Mouse (Mus musculus) hindbrain, embryonic 16.5 days (tissue): ENCODE measurements at regions not wholly inside any gene's neighbourhood (a gene's known extent, or its start where the extent isn't known, plus 50 kb on each side); places are given as distances from the start of the nearest gene placed in this dataset.
A peak's percentile ranks its signal among the peaks of the same experiment; 100 is the strongest.

Source experiments
- ATAC-seq: fragments of 200-750 bp; cut with Nextera tagmentation; 2 replicates; pipeline ENCODE4 v1.8.0; 2017; ENCODE audit warnings: moderate TSS enrichment, moderate library complexity
- H3K27ac ChIP-seq: fragments of 300-500 bp; sonication (generic); 2 replicates; pipeline ENCODE4 v1.5.1; 2014; ENCODE audit warnings: low read depth, mild to moderate bottlenecking, control low read depth, low read length, moderate library complexity
- H3K27me3 ChIP-seq: fragments of 300-500 bp; sonication (generic); replicated peaks from 2 replicates; pipeline ENCODE4 v1.6.1; 2014; ENCODE audit warnings: low read length; ENCODE audit not compliant: control insufficient read depth, insufficient read depth
- H3K36me3 ChIP-seq: fragments of 300-500 bp; sonication (generic); 2 replicates; pipeline ENCODE4 v1.6.1; 2014; ENCODE audit warnings: mild to moderate bottlenecking, low read length, moderate library complexity, mixed read lengths; ENCODE audit not compliant: control insufficient read depth, insufficient read depth
- H3K4me1 ChIP-seq: fragments of 300-500 bp; sonication (generic); 2 replicates; pipeline ENCODE4 v1.6.1; 2014; ENCODE audit warnings: low read depth, low read length; ENCODE audit not compliant: control insufficient read depth, insufficient read depth
- H3K4me2 ChIP-seq: fragments of 300-500 bp; sonication (generic); 2 replicates; pipeline ENCODE4 v1.6.1; 2014; ENCODE audit warnings: mild to moderate bottlenecking, low read length, control low read depth, moderate library complexity
- H3K4me3 ChIP-seq: fragments of 300-500 bp; sonication (generic); 2 replicates; pipeline ENCODE4 v1.5.1; 2014; ENCODE audit warnings: mild to moderate bottlenecking, low read length, control low read depth, moderate library complexity
- H3K9ac ChIP-seq: fragments of 300-500 bp; sonication (generic); 2 replicates; pipeline ENCODE4 v1.6.1; 2014; ENCODE audit warnings: low read depth, mild to moderate bottlenecking, control low read depth, low read length, moderate library complexity
- H3K9me3 ChIP-seq: fragments of 300-500 bp; sonication (generic); 2 replicates; pipeline ENCODE4 v1.6.1; 2014; ENCODE audit warnings: mild to moderate bottlenecking, low read length, moderate library complexity; ENCODE audit not compliant: control insufficient read depth
- WGBS: fragments of 180-500 bp; shearing (Covaris S2); extraction: QIAGEN DNeasy Blood & Tissue Kit; methylation state at CpG from one replicate; pipeline ENCODE4 v1.1.7; 2014; 5-methylcytosine and 5-hydroxymethylcytosine counted together

GRCm38 (mm10) chr19:32952425-32952824 is 195.1 kb downstream of the Pten start:
- H3K36me3 ChIP-seq = no peaks in the 10 kb centered on the region
- H3K9me3 ChIP-seq = no peaks in the 10 kb centered on the region
- H3K4me2 ChIP-seq = no peak overlapping the region
- no peak for ATAC-seq
- no peak overlapping the region for H3K27ac ChIP-seq
- 86% methylated on average over 4 of the region's 4 CpGs for WGBS
- H3K4me1 ChIP-seq = peaks cover 3% of the 10 kb centered on the region; the same call in 1 of the 2 replicates
- H3K4me3 ChIP-seq = no peak overlapping the region
- 0 out of 2 replicates have a peak, but pooled peaks cover 2% of the 10 kb centered on the region for H3K27me3 ChIP-seq
- no peak overlapping the region for H3K9ac ChIP-seq

- H3K9me3 ChIP-seq = no peaks in the 10 kb centered on the region
- 79% methylated on average over 11 of the region's 11 CpGs for WGBS
- 0 out of 2 replicates have a peak, but pooled peaks cover 2% of the 10 kb centered on the region for H3K27me3 ChIP-seq
- H3K4me3 ChIP-seq = no peak overlapping the region
- H3K27ac ChIP-seq = no peak overlapping the region
- no peak overlapping the region for H3K4me2 ChIP-seq
- no peak for ATAC-seq
- no peaks in the 10 kb centered on the region for H3K36me3 ChIP-seq
- H3K9ac ChIP-seq = no peak overlapping the region
- peaks cover 3% of the 10 kb centered on the region; the same call in 1 of the 2 replicates for H3K4me1 ChIP-seq
Observed at GRCm38 (mm10) chr19:32952928-32953687, 195.8 kb downstream of the Pten start.

GRCm38 (mm10) chr19:32954001-32954605 is 196.8 kb downstream of the Pten start:
- 39% methylated on average over 4 of the region's 4 CpGs for WGBS
- Histone ChIP-seq H3K36me3 (no peaks in the 10 kb centered on the region), H3K9ac (no peak overlapping the region), H3K4me3 (no peak overlapping the region), H3K27ac (no peak overlapping the region), H3K4me1 (peaks cover 3% of the 10 kb centered on the region; the same call in 1 of the 2 replicates), H3K9me3 (no peaks in the 10 kb centered on the region), H3K27me3 (0 out of 2 replicates have a peak, but pooled peaks cover 2% of the 10 kb centered on the region), H3K4me2 (no peak overlapping the region)
- no peak for ATAC-seq

- WGBS = 90% methylated on average over 3 of the region's 3 CpGs
- Histone ChIP-seq H3K36me3 (no peaks in the 10 kb centered on the region), H3K9me3 (no peaks in the 10 kb centered on the region)
Observed at GRCm38 (mm10) chr19:32954942-32955341, 197.6 kb downstream of the Pten start.

GRCm38 (mm10) chr19:32956143-32956915 is 199.0 kb downstream of the Pten start:
- no peak for ATAC-seq
- Histone ChIP-seq H3K4me3 (peak overlapping the region; percentile 27), H3K27me3 (0 out of 2 replicates have a peak, but pooled peaks cover 2% of the 10 kb centered on the region), H3K27ac (no peak overlapping the region), H3K4me2 (peak overlapping the region; percentile 58), H3K9ac (no peak overlapping the region; the same call in 1 of the 2 replicates), H3K9me3 (no peaks in the 10 kb centered on the region), H3K4me1 (peaks cover 3% of the 10 kb centered on the region; the same call in 1 of the 2 replicates), H3K36me3 (no peaks in the 10 kb centered on the region)
- WGBS = 4% methylated on average over 9 of the region's 9 CpGs

More at GRCm38 (mm10) chr19:32954942-32955341, 197.6 kb downstream of the Pten start:
- no peak overlapping the region for H3K4me3 ChIP-seq
- no peak overlapping the region for H3K9ac ChIP-seq
- peaks cover 3% of the 10 kb centered on the region; the same call in 1 of the 2 replicates for H3K4me1 ChIP-seq
- H3K27me3 ChIP-seq = 0 out of 2 replicates have a peak, but pooled peaks cover 2% of the 10 kb centered on the region
- H3K4me2 ChIP-seq = no peak overlapping the region
- no peak for ATAC-seq
- H3K27ac ChIP-seq = no peak overlapping the region

- no peaks in the 10 kb centered on the region for H3K36me3 ChIP-seq
- H3K4me3 ChIP-seq = peak overlapping the region; percentile 27
- no peak overlapping the region for H3K27ac ChIP-seq
- 0 out of 2 replicates have a peak, but pooled peaks cover 2% of the 10 kb centered on the region for H3K27me3 ChIP-seq
- 4% methylated on average over 13 of the region's 13 CpGs for WGBS
- H3K4me1 ChIP-seq = peaks cover 3% of the 10 kb centered on the region; the same call in 1 of the 2 replicates
- ATAC-seq = peak; percentile 51; the same call in 1 of the 2 replicates
- H3K9me3 ChIP-seq = no peaks in the 10 kb centered on the region
- peak overlapping the region; percentile 58 for H3K4me2 ChIP-seq
- H3K9ac ChIP-seq = peak overlapping the region; percentile 22; the same call in 1 of the 2 replicates
Observed at GRCm38 (mm10) chr19:32956916-32957558, 199.7 kb downstream of the Pten start.

GRCm38 (mm10) chr19:32958276-32958675 is 201.0 kb downstream of the Pten start:
- H3K4me1 ChIP-seq = peaks cover 3% of the 10 kb centered on the region; the same call in 1 of the 2 replicates
- ATAC-seq = no peak
- H3K4me2 ChIP-seq = no peak overlapping the region
- H3K9me3 ChIP-seq = no peaks in the 10 kb centered on the region
- H3K36me3 ChIP-seq = no peaks in the 10 kb centered on the region
- 0 out of 2 replicates have a peak, but pooled peaks cover 2% of the 10 kb centered on the region for H3K27me3 ChIP-seq
- no peak overlapping the region for H3K27ac ChIP-seq
- no peak overlapping the region for H3K4me3 ChIP-seq
- WGBS = 96% methylated on average over 4 of the region's 4 CpGs
- no peak overlapping the region for H3K9ac ChIP-seq

- Histone ChIP-seq H3K4me1 (peaks cover 3% of the 10 kb centered on the region; the same call in 1 of the 2 replicates), H3K27me3 (0 out of 2 replicates have a peak, but pooled peaks cover 2% of the 10 kb centered on the region), H3K36me3 (no peaks in the 10 kb centered on the region), H3K9me3 (no peaks in the 10 kb centered on the region), H3K27ac (no peak overlapping the region), H3K4me3 (no peak overlapping the region), H3K4me2 (no peak overlapping the region), H3K9ac (no peak overlapping the region)
- no peak for ATAC-seq
- WGBS = 93% methylated on average over 4 of the region's 4 CpGs
Observed at GRCm38 (mm10) chr19:32958791-32959190, 201.5 kb downstream of the Pten start.
